Mouse (Mus musculus) bone marrow, adult 2 months (tissue): Measurements from ENCODE around the gene Rbpjl. TPM values are rescaled to one million over a fixed set of nuclear protein-coding genes. Genes with fewer than 3 reads are reported as not detected.

Experiments
- H3K27ac ChIP-seq: fragments of 200-500 bp; 2 replicates; pipeline ENCODE4 v1.5.1; 2012; ENCODE audit warnings: low read depth, mild to moderate bottlenecking, control low read depth, inconsistent platforms, low read length; ENCODE audit not compliant: control insufficient read depth, poor library complexity, insufficient read depth
- H3K4me1 ChIP-seq: fragments of 200-500 bp; 2 replicates; pipeline ENCODE4 v1.6.1; 2011; ENCODE audit warnings: low read length; ENCODE audit not compliant: control insufficient read depth, insufficient read depth
- H3K4me3 ChIP-seq: fragments of 200-500 bp; replicated peaks from 2 replicates; pipeline ENCODE3; 2011; ENCODE audit warnings: mild to moderate bottlenecking, low read depth, low read length, control low read depth; ENCODE audit not compliant: control insufficient read depth
- CTCF ChIP-seq: fragments of 200-500 bp; IDR thresholded peaks from 2 replicates; pipeline ENCODE4 v1.5.1; 2011; ENCODE audit warnings: low read length, control low read depth; ENCODE audit not compliant: control insufficient read depth, insufficient read depth
- POLR2A ChIP-seq: fragments of 200-500 bp; IDR thresholded peaks from 2 replicates; pipeline ENCODE4 v1.6.1; 2011; ENCODE audit warnings: low read depth, mild to moderate bottlenecking, control low read depth, low read length, borderline replicate concordance; ENCODE audit not compliant: control insufficient read depth
- WGBS: fragments of 180-500 bp; shearing (Covaris S2); methylation state at CpG from one replicate; pipeline ENCODE4 v1.1.7; 2018; 5-methylcytosine and 5-hydroxymethylcytosine counted together
- polyA plus RNA-seq: library from polyadenylated mRNA; stranded (reverse); fragments of >200 nt; gene quantifications from 2 replicates; pipeline ENCODE4 v1.2.4, GENCODE M21; 2011; ENCODE audit warnings: low replicate concordance; ENCODE audit not compliant: missing spikeins, insufficient read depth, insufficient read length

Gene Rbpjl
- polyA plus RNA-seq, 1 experiment: not detected

- H3K4me1 ChIP-seq: no peaks in the 10 kb centered on the region
- TF ChIP-seq POLR2A (peak; percentile 80; the same call in 1 of the 2 replicates), CTCF (no peak)
- H3K27ac ChIP-seq: peak overlapping the region; percentile 80
- 1% methylated on average over 26 of the region's 26 CpGs for WGBS
- H3K4me3 ChIP-seq: peak overlapping the region; percentile 76
Measured at GRCm38 (mm10) chr2:164443051-164443437, 40.1 kb downstream of the Rbpjl start.

GRCm38 (mm10) chr2:164443460-164444000 is 40.6 kb downstream of the Rbpjl start, which contains the start of gene Sdc4:
Sdc4 (minus strand) TSS chr2:164443887.
- WGBS: 19% methylated on average over 18 of the region's 18 CpGs
- Histone ChIP-seq H3K4me3 (peak within 1 kb of the TSS; percentile 76), H3K27ac (peak within 1 kb of the TSS; percentile 80), H3K4me1 (no peaks in the 10 kb centered on the region)
- TF ChIP-seq CTCF: no peak
- no peak for TF ChIP-seq POLR2A

- WGBS: 75% methylated on average over 2 of the region's 2 CpGs
Measured at GRCm38 (mm10) chr2:164444701-164445100, 41.8 kb downstream of the Rbpjl start.

GRCm38 (mm10) chr2:164445399-164446085 is 42.6 kb downstream of the Rbpjl start:
- H3K27ac ChIP-seq: no peak overlapping the region
- no peak for TF ChIP-seq CTCF
- no peak for TF ChIP-seq POLR2A
- no peaks in the 10 kb centered on the region for H3K4me1 ChIP-seq
- WGBS: 76% methylated on average over 3 of the region's 3 CpGs
- H3K4me3 ChIP-seq: no peak overlapping the region

More at GRCm38 (mm10) chr2:164444701-164445100, 41.8 kb downstream of the Rbpjl start:
- TF ChIP-seq CTCF (no peak), POLR2A (no peak)
- Histone ChIP-seq H3K4me1 (no peaks in the 10 kb centered on the region), H3K27ac (no peak overlapping the region), H3K4me3 (no peak overlapping the region)

- TF ChIP-seq CTCF (no peak), POLR2A (no peak)
- WGBS: 65% methylated on average over 3 of the region's 3 CpGs
- no peak overlapping the region for H3K27ac ChIP-seq
- no peaks in the 10 kb centered on the region for H3K4me1 ChIP-seq
- H3K4me3 ChIP-seq: no peak overlapping the region
Measured at GRCm38 (mm10) chr2:164446086-164446469, 43.1 kb downstream of the Rbpjl start.

GRCm38 (mm10) chr2:164448140-164448539 is 45.2 kb downstream of the Rbpjl start:
- Histone ChIP-seq H3K4me3 (no peak overlapping the region), H3K27ac (no peak overlapping the region), H3K4me1 (no peaks in the 10 kb centered on the region)
- TF ChIP-seq POLR2A: no peak
- TF ChIP-seq CTCF: no peak
- 73% methylated on average over 1 of the region's 1 CpGs for WGBS

GRCm38 (mm10) chr2:164448921-164449320 is 46.0 kb downstream of the Rbpjl start:
- no peaks in the 10 kb centered on the region for H3K4me1 ChIP-seq
- no peak overlapping the region for H3K27ac ChIP-seq
- 73% methylated on average over 5 of the region's 5 CpGs for WGBS
- H3K4me3 ChIP-seq: no peak overlapping the region
- TF ChIP-seq POLR2A: no peak
- TF ChIP-seq CTCF: no peak

- H3K27ac ChIP-seq: no peak overlapping the region
- H3K4me3 ChIP-seq: no peak overlapping the region
- TF ChIP-seq POLR2A (no peak), CTCF (no peak)
- H3K4me1 ChIP-seq: no peaks in the 10 kb centered on the region
- 87% methylated on average over 14 of the region's 14 CpGs for WGBS
Measured at GRCm38 (mm10) chr2:164449341-164450042, 46.6 kb downstream of the Rbpjl start.
